Comparison of ENCODE assay signal across 17 mouse cellular contexts in the genomic region with DNA sequence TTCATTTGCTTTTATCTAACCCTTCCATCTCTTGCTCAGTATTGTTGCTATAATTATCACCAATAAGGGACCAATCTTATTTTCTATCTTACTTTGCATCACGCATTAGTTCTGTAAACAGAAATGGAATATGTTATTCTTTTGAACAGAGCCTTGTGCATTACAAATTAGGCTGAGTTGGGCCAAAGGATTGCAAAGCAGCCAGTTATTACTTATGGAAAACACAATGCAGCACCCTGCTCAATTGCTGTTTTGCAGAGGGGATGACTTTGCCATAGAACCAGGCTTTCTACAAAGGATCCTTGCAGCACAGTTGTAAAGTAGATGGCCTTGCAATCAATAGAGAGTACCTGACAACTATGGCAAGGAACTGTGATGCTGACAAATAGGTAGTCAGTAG.
"Had no signal": no experiment of that assay in that cellular context is flagged by ENCODE, and none has a peak within 500 bp of the region (broad histone marks: within the 10 kb centered on the region; RNA-seq: fewer than 3 reads in every experiment).

No protein-coding gene starts in this region.

- H3K4me1 ChIP-seq: midbrain, embryonic 10.5 days; midbrain, embryonic 12.5 days; neural tube, embryonic 13.5 days; neural tube, embryonic 15.5 days; stomach, embryonic 15.5 days had no signal

- H3K27me3 ChIP-seq: midbrain, embryonic 12.5 days; neural tube, embryonic 13.5 days; neural tube, embryonic 15.5 days; stomach, embryonic 15.5 days had no signal

- H3K9me3 ChIP-seq: midbrain, embryonic 10.5 days; midbrain, embryonic 12.5 days; neural tube, embryonic 13.5 days; neural tube, embryonic 15.5 days; stomach, embryonic 15.5 days had no signal

- H3K4me2 ChIP-seq: lung, embryonic 14.5 days; midbrain, embryonic 12.5 days; neural tube, embryonic 13.5 days; neural tube, embryonic 15.5 days; stomach, embryonic 15.5 days had no signal

- ATAC-seq: midbrain, embryonic 16.5 days had no signal

- DNase-seq: lung, adult 18-20 months; lung, embryonic 14.5 days; lung, postnatal 10 days; lung, postnatal 4 days; midbrain, embryonic 14.5 days; right cerebral cortex, postnatal 14 days; thymus, adult 2 months; thymus, postnatal 14 days; thymus, postnatal 36 days had no signal

- H3K36me3 ChIP-seq: midbrain, embryonic 10.5 days; midbrain, embryonic 12.5 days; neural tube, embryonic 13.5 days; neural tube, embryonic 15.5 days; stomach, embryonic 15.5 days had no signal

- H3K9ac ChIP-seq: lung, embryonic 14.5 days; midbrain, embryonic 12.5 days; neural tube, embryonic 13.5 days; neural tube, embryonic 15.5 days; stomach, embryonic 15.5 days had no signal

- H3K4me3 ChIP-seq: midbrain, embryonic 10.5 days; midbrain, embryonic 12.5 days; myocyte; neural tube, embryonic 13.5 days; neural tube, embryonic 15.5 days; stomach, embryonic 15.5 days had no signal

- H3K27ac ChIP-seq: midbrain, embryonic 10.5 days; midbrain, embryonic 12.5 days; neural tube, embryonic 13.5 days; neural tube, embryonic 15.5 days; stomach, embryonic 15.5 days; stomach, postnatal 0 days had no signal
